Mouse (Mus musculus): Measurements from ENCODE around the gene Atf7.

GRCm38 (mm10) chr15:102483136-102483535 lies 142.1 kb downstream of the Atf7 start:
- TF ChIP-seq POLR2A (IDR thresholded peaks at IDR 0.05; ENCODE audit: extremely low read depth, insufficient read depth, low read length) (no peak), CTCF (IDR thresholded peaks at IDR 0.05; ENCODE audit: low read depth, low read length) (no peak)

Measured in liver, adult 2 months (tissue).